Mouse (Mus musculus): ENCODE measurements around the gene Plekha5. TPM values are rescaled to one million over a fixed set of nuclear protein-coding genes. Genes with fewer than 3 reads are reported as not detected.

Gene Plekha5
- polyA plus RNA-seq, 1 experiment = 19.0 TPM

DNA sequence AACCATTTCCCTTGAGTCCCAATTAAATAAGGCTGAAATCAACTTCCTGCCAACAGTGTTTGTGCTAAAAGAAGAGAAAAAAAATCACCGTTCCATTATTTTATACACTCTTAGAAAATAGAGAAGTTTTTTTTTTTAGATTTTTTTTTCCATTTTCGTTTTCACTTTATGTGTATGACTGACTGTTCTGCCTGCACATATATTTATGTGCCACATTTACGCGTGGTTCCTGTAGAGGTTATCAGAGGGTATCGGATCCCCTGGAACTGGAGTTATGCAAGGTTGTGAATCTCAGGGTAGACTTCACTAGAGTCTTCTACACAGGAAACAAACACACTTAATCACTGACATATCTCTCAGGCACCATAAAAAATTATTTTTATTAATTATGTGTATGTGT is 186.3 kb downstream of the Plekha5 start:
- Histone ChIP-seq H3K36me3 (ENCODE audit: control insufficient read depth, insufficient read depth, low read length) (no peaks in the 10 kb centered on the region), H3K4me3 (ENCODE audit: low read depth, low read length) (no peak overlapping the region), H3K4me1 (ENCODE audit: control insufficient read depth, insufficient read depth, insufficient read length, low read length) (peaks cover 5% of the 10 kb centered on the region; the same call in 1 of the 2 replicates), H3K27me3 (ENCODE audit: control insufficient read depth, insufficient read depth, low read length) (no peaks in the 10 kb centered on the region), H3K27ac (ENCODE audit: insufficient read depth, low read depth, low read length) (no peak overlapping the region)
- TF ChIP-seq POLR2A (IDR thresholded peaks at IDR 0.05; ENCODE audit: low read depth, low read length) (no peak), CTCF (IDR thresholded peaks at IDR 0.05; ENCODE audit: extremely low read depth, insufficient read length, insufficient replicate concordance, low read depth, low read length) (no peak)
- WGBS = 86% methylated on average over 5 of the region's 5 CpGs

DNA sequence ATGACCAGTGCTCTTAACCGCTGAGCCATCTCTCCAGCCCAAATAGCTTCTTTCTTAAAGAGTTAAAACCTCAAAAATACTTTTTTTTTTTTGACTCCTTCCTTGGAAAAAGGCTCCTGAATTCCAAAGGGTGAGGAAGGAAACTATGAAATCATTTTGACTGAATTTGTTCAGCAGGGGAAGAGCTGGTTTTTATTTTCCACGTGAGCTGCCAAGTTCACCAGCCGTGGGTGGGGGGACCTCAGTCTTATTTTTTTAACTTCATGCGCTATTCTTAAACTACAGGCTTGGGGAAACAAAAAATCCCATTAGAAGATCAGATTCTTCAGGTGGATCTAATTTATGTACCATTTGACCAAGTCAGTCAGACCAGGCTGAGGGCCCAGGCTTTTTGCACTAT is 187.4 kb downstream of the Plekha5 start:
- 91% methylated on average over 4 of the region's 4 CpGs for WGBS

DNA sequence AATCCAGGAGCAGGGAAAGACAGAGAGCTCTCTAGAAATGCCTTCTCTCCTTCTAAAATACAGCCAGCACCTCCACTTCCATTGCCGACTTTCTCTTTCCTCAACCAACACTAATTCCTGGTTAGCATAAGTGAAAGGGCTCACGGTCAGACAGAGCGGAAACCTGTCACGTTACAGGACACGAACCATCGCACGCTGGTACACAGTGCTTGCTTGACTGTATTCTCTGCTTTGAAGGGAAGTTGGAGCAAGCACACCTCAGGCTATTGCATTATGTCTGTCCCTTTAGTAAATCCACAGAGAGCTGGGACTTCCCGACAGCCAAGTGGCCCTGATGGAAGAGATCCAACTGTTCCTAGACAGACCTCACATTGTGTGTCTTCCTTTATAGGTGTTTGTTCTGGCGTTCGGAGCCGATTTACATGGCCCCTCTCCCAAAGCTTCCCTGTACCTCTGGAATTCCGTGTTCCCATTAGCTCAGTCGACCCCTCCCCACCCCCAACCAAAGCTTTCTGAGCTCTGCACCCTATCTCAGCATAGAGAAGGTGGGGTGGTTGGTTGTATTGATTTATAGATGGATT is 188.1 kb downstream of the Plekha5 start:
- TF ChIP-seq POLR2A (IDR thresholded peaks at IDR 0.05; ENCODE audit: low read depth, low read length) = no peak
- no peak for TF ChIP-seq CTCF (IDR thresholded peaks at IDR 0.05; ENCODE audit: extremely low read depth, insufficient read length, insufficient replicate concordance, low read depth, low read length)
- Histone ChIP-seq H3K4me3 (ENCODE audit: low read depth, low read length) (no peak overlapping the region), H3K4me1 (ENCODE audit: control insufficient read depth, insufficient read depth, insufficient read length, low read length) (peaks cover 5% of the 10 kb centered on the region; the same call in 1 of the 2 replicates), H3K27me3 (ENCODE audit: control insufficient read depth, insufficient read depth, low read length) (no peaks in the 10 kb centered on the region), H3K36me3 (ENCODE audit: control insufficient read depth, insufficient read depth, low read length) (no peaks in the 10 kb centered on the region), H3K27ac (ENCODE audit: insufficient read depth, low read depth, low read length) (no peak overlapping the region)
- 62% methylated on average over 13 of the region's 13 CpGs for WGBS

More for the DNA sequence above, 187.4 kb downstream of the Plekha5 start:
- Histone ChIP-seq H3K4me1 (ENCODE audit: control insufficient read depth, insufficient read depth, insufficient read length, low read length) (peaks cover 5% of the 10 kb centered on the region; the same call in 1 of the 2 replicates), H3K36me3 (ENCODE audit: control insufficient read depth, insufficient read depth, low read length) (no peaks in the 10 kb centered on the region), H3K4me3 (ENCODE audit: low read depth, low read length) (no peak overlapping the region), H3K27ac (ENCODE audit: insufficient read depth, low read depth, low read length) (no peak overlapping the region), H3K27me3 (ENCODE audit: control insufficient read depth, insufficient read depth, low read length) (no peaks in the 10 kb centered on the region)
- no peak for TF ChIP-seq POLR2A (IDR thresholded peaks at IDR 0.05; ENCODE audit: low read depth, low read length)
- TF ChIP-seq CTCF (IDR thresholded peaks at IDR 0.05; ENCODE audit: extremely low read depth, insufficient read length, insufficient replicate concordance, low read depth, low read length) = no peak

DNA sequence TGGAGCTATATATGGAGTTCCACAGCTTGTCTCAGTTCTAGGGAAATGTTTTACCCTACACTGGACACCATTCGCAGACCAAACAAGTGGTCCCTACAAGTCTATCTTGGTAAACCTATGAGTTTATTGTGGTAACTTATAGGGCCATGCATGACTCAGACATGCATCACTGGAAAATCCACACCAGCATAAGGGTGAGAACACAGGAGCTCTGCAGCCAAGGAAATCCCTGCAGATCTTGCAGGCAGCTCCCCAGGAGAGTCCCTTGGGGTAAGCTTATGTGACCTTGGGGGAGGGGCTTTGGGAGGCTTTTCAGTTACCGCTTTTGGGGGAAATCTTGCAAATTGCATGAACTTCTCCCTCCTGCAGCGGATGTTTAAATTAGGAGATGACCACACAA is 190.0 kb downstream of the Plekha5 start:
- Histone ChIP-seq H3K27ac (ENCODE audit: insufficient read depth, low read depth, low read length) (no peak overlapping the region), H3K36me3 (ENCODE audit: control insufficient read depth, insufficient read depth, low read length) (no peaks in the 10 kb centered on the region), H3K4me1 (ENCODE audit: control insufficient read depth, insufficient read depth, insufficient read length, low read length) (no peaks in the 10 kb centered on the region; the same call in 1 of the 2 replicates), H3K27me3 (ENCODE audit: control insufficient read depth, insufficient read depth, low read length) (no peaks in the 10 kb centered on the region), H3K4me3 (ENCODE audit: low read depth, low read length) (no peak overlapping the region)
- TF ChIP-seq POLR2A (IDR thresholded peaks at IDR 0.05; ENCODE audit: low read depth, low read length) (no peak), CTCF (IDR thresholded peaks at IDR 0.05; ENCODE audit: extremely low read depth, insufficient read length, insufficient replicate concordance, low read depth, low read length) (no peak)
- 92% methylated on average over 3 of the region's 3 CpGs for WGBS

DNA sequence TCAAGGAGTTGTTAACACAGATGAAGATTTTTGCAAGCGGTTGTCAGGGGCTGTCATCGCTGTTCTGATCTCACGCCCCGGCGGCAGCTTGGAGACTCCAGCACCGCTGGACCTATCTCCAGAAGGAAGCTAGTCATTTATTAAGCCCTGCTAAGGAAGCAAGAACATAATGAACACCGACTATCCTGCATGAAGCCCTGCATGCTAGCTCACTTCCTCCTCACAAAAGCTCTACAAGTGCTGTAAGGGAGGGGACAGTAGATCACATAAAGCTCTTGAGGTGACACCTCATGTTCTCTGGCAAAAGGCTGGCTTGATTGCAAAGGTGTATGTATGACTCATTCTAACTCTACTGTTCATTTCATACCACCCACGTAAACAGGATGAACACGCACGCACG is 190.9 kb downstream of the Plekha5 start:
- Histone ChIP-seq H3K4me3 (ENCODE audit: low read depth, low read length) (no peak overlapping the region), H3K27ac (ENCODE audit: insufficient read depth, low read depth, low read length) (no peak overlapping the region), H3K27me3 (ENCODE audit: control insufficient read depth, insufficient read depth, low read length) (no peaks in the 10 kb centered on the region), H3K36me3 (ENCODE audit: control insufficient read depth, insufficient read depth, low read length) (no peaks in the 10 kb centered on the region), H3K4me1 (ENCODE audit: control insufficient read depth, insufficient read depth, insufficient read length, low read length) (no peaks in the 10 kb centered on the region; the same call in 1 of the 2 replicates)
- 41% methylated on average over 11 of the region's 11 CpGs for WGBS
- TF ChIP-seq POLR2A (IDR thresholded peaks at IDR 0.05; ENCODE audit: low read depth, low read length) (no peak), CTCF (IDR thresholded peaks at IDR 0.05; ENCODE audit: extremely low read depth, insufficient read length, insufficient replicate concordance, low read depth, low read length) (no peak)

DNA sequence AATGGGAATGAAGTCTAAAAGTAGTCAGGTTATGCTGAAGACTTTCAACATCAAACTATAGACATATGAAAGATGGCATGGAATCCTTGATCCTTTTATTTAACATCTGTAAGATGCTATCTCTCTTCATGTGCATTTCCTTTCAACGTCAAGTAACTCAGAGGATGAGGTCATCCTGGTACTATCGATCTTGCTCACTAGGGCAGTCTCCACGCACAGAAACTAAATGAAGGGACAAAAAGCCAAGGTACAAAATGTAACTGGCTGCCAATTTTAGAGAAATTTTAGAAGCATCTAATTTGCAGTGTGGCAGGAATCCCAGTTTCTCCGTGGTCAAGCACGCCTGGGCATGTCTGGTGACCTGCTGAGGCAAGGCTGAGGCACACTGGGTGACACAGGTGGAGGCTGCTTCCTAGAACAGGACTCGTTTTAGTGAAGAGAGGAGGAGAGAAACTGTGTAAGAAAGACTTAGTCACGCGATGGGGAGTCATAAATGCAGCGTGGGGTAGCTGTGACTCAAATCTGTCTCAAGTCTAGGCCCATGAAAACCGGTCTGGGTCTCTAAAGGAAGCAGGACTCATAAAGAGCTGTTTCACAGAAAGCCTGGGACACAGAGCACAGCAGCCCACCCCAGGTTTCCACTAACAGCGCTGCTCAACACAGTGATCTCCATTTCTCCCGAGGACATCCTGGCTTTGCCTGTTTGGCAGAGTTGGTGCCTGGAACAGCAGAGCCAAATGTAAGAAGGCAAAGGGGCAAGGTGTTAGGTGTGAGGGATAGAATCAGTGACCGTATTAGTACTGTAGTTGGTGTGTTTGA is 196.9 kb downstream of the Plekha5 start:
- Histone ChIP-seq H3K4me3 (ENCODE audit: low read depth, low read length) (no peak overlapping the region), H3K27ac (ENCODE audit: insufficient read depth, low read depth, low read length) (no peak overlapping the region), H3K4me1 (ENCODE audit: control insufficient read depth, insufficient read depth, insufficient read length, low read length) (peaks cover 4% of the 10 kb centered on the region; the same call in 1 of the 2 replicates), H3K27me3 (ENCODE audit: control insufficient read depth, insufficient read depth, low read length) (no peaks in the 10 kb centered on the region), H3K36me3 (ENCODE audit: control insufficient read depth, insufficient read depth, low read length) (no peaks in the 10 kb centered on the region)
- TF ChIP-seq POLR2A (IDR thresholded peaks at IDR 0.05; ENCODE audit: low read depth, low read length) = no peak
- no peak for TF ChIP-seq CTCF (IDR thresholded peaks at IDR 0.05; ENCODE audit: extremely low read depth, insufficient read length, insufficient replicate concordance, low read depth, low read length)
- 71% methylated on average over 13 of the region's 13 CpGs for whole genome bisulfite sequencing

DNA sequence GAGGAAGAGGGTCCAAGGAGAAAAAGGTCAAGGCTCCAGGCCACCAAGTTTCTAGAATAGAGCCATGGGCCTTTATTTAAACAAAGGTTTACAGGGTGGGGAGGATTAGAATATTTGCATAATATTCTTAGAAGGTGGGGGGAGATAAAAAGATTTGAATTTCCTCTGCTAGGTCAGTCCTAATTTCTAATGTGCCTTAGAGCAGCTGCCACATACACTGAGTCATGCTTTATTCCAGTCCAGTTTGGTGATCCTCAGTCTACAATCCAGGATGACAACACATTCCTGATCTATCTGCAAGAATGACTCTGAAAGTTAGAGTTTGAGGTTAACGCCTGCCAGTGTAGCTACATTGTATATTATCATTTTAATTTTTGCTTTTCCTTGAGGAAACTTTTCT is 197.8 kb downstream of the Plekha5 start:
- WGBS = 92% methylated on average over 1 of the region's 1 CpGs

More for the DNA sequence above, 197.8 kb downstream of the Plekha5 start:
- Histone ChIP-seq H3K36me3 (ENCODE audit: control insufficient read depth, insufficient read depth, low read length) (no peaks in the 10 kb centered on the region), H3K4me1 (ENCODE audit: control insufficient read depth, insufficient read depth, insufficient read length, low read length) (peaks cover 4% of the 10 kb centered on the region; the same call in 1 of the 2 replicates), H3K27me3 (ENCODE audit: control insufficient read depth, insufficient read depth, low read length) (no peaks in the 10 kb centered on the region), H3K4me3 (ENCODE audit: low read depth, low read length) (no peak overlapping the region), H3K27ac (ENCODE audit: insufficient read depth, low read depth, low read length) (no peak overlapping the region)
- no peak for TF ChIP-seq POLR2A (IDR thresholded peaks at IDR 0.05; ENCODE audit: low read depth, low read length)
- no peak for TF ChIP-seq CTCF (IDR thresholded peaks at IDR 0.05; ENCODE audit: extremely low read depth, insufficient read length, insufficient replicate concordance, low read depth, low read length)
